Mouse (Mus musculus) adrenal gland, postnatal 14 days (tissue): ENCODE measurements around the gene Arid3c. TPM values are rescaled to one million over a fixed set of nuclear protein-coding genes. Genes with fewer than 3 reads are reported as not detected.

Source experiments
- DNase-seq: peaks from one replicate; pipeline ENCODE4 v3.0.0; 2021; ENCODE audit warnings: mixed read lengths
- total RNA-seq: library from RNA; stranded (reverse); gene quantifications from 2 replicates; pipeline ENCODE4 v1.2.3, GENCODE M21; 2021

Gene Arid3c
- total RNA-seq, 1 experiment from 2014 or later: not detected

- DNase-seq: peak; percentile 92
Measured at GRCm38 (mm10) chr4:41677006-41677629, 53.8 kb downstream of the Arid3c start.

GRCm38 (mm10) chr4:41676248-41677005, 54.5 kb downstream of the Arid3c start:
- peak; percentile 74 for DNase-seq

Other genes starting within 250 kb of the Arid3c start
- 8.9 and 10.7 TPM in 2 replicates for gene AI464131, start 228.1 kb downstream of the Arid3c start, total RNA-seq
- gene 1110017D15Rik, start 213.8 kb downstream of the Arid3c start, total RNA-seq: 0.41 and 0.94 TPM in 2 replicates
- gene Fam219a, start 161.6 kb downstream of the Arid3c start, total RNA-seq: 18.1 and 18.2 TPM in 2 replicates
- gene Dnaic1, start 161.4 kb downstream of the Arid3c start, total RNA-seq: 0.34 and 2.2 TPM in 2 replicates
- gene Enho, start 90.8 kb downstream of the Arid3c start, total RNA-seq: 3.5 and 6.9 TPM in 2 replicates
- gene Cntfr, start 34.1 kb downstream of the Arid3c start, total RNA-seq: 61.2 and 63.2 TPM in 2 replicates
- gene Il11ra1, start 31.2 kb downstream of the Arid3c start, total RNA-seq: 56.9 and 60.2 TPM in 2 replicates
- 30.1 and 34.1 TPM in 2 replicates for gene Rpp25l, start 17.6 kb downstream of the Arid3c start, total RNA-seq
- gene Dctn3, start 8.0 kb downstream of the Arid3c start, total RNA-seq: 106 and 110 TPM in 2 replicates
- gene Galt, start 24.1 kb upstream of the Arid3c start, total RNA-seq: 36.1 and 42.3 TPM in 2 replicates
- 67.1 and 76.7 TPM in 2 replicates for gene Sigmar1, start 25.0 kb upstream of the Arid3c start, total RNA-seq
- gene Ccl27a, start 43.1 kb upstream of the Arid3c start, total RNA-seq: 29.7 and 34.9 TPM in 2 replicates
- gene Gm21541, start 172.5 kb upstream of the Arid3c start, total RNA-seq: not detected in 2 replicates
- gene Gm20878, start 210.4 kb upstream of the Arid3c start, total RNA-seq: 4.2 and 4.8 TPM in 2 replicates
- gene Fam205a4, start 234.9 kb upstream of the Arid3c start, total RNA-seq: 0.41 and 0.82 TPM in 2 replicates